16 mouse cellular contexts compared by ENCODE assay signal in the genomic region with DNA sequence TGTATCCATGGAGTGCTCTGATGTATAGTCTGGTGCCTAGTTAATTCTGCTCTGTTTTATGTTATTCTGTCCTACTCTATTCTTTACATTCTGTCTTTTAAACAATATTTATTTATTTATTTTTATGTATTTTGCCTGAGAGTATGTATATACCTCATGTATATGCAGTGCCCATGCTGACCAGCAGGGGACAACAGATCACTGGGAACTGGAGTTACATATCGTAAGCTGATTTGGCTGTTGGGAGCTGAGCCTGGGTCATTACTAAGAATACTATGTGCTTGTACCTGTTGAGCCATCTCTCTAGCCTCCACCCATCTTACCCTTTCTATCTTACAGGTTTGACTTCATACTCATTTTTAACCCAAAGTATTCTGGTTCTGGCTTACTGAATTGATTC.
DNase-seq lines count a peak whose midpoint lies in the region; ATAC-seq and TF ChIP-seq lines count a peak whose summit lies in the region.
"Had no signal": no experiment of that assay in that cellular context is flagged by ENCODE, and none has a peak within 500 bp of the region (broad histone marks: within the 10 kb centered on the region; RNA-seq: fewer than 3 reads in every experiment).

No protein-coding gene starts in this region.

- H3K4me2 ChIP-seq in forebrain, postnatal 0 days (ENCODE audit: low read depth): no peak overlapping the region
- H3K4me2 ChIP-seq in forebrain, embryonic 15.5 days (replicated peaks): no peak overlapping the region
- H3K4me2 ChIP-seq: hindbrain, embryonic 15.5 days; liver, embryonic 12.5 days; midbrain, embryonic 12.5 days had no signal

- no peaks in the 10 kb centered on the region for H3K9me3 ChIP-seq in forebrain, postnatal 0 days (ENCODE audit: low read length)
- H3K9me3 ChIP-seq in forebrain, embryonic 15.5 days: no peaks in the 10 kb centered on the region
- H3K9me3 ChIP-seq: hindbrain, embryonic 15.5 days; liver, embryonic 12.5 days; midbrain, embryonic 12.5 days had no signal

- no peaks in the 10 kb centered on the region for H3K27me3 ChIP-seq in forebrain, postnatal 0 days (ENCODE audit: insufficient read depth, low read length)
- H3K27me3 ChIP-seq in forebrain, embryonic 15.5 days: no peaks in the 10 kb centered on the region
- H3K27me3 ChIP-seq: hindbrain, embryonic 15.5 days; liver, embryonic 12.5 days; midbrain, embryonic 12.5 days had no signal

- no peak for ATAC-seq in forebrain, postnatal 0 days
- no peak for ATAC-seq in forebrain, embryonic 15.5 days (replicated peaks)
- ATAC-seq: forebrain, embryonic 16.5 days; liver, embryonic 12.5 days had no signal

- no peak overlapping the region for H3K4me3 ChIP-seq in forebrain, postnatal 0 days (ENCODE audit: low read depth, low read length)
- no peak overlapping the region for H3K4me3 ChIP-seq in forebrain, embryonic 15.5 days
- H3K4me3 ChIP-seq: hindbrain, embryonic 15.5 days; liver, embryonic 12.5 days; midbrain, embryonic 12.5 days had no signal

- H3K4me1 ChIP-seq in forebrain, postnatal 0 days (ENCODE audit: insufficient read depth): no peaks in the 10 kb centered on the region
- peaks cover 6% of the 10 kb centered on the region; the same call in 1 of the 2 replicates for H3K4me1 ChIP-seq in forebrain, embryonic 15.5 days
- H3K4me1 ChIP-seq: liver, embryonic 12.5 days had no signal

- peak; percentile 46 for TF ChIP-seq CTCF in forebrain, postnatal 0 days (IDR thresholded peaks at IDR 0.05; ENCODE audit: low read depth)

- no peaks in the 10 kb centered on the region for H3K36me3 ChIP-seq in forebrain, postnatal 0 days (ENCODE audit: insufficient read depth)
- no peaks in the 10 kb centered on the region for H3K36me3 ChIP-seq in forebrain, embryonic 15.5 days
- H3K36me3 ChIP-seq: hindbrain, embryonic 15.5 days; liver, embryonic 12.5 days; midbrain, embryonic 12.5 days had no signal

- no peak overlapping the region for H3K9ac ChIP-seq in forebrain, postnatal 0 days
- H3K9ac ChIP-seq in forebrain, embryonic 15.5 days (replicated peaks): no peak overlapping the region
- H3K9ac ChIP-seq: hindbrain, embryonic 15.5 days; liver, embryonic 12.5 days; midbrain, embryonic 12.5 days had no signal

- H3K27ac ChIP-seq in forebrain, postnatal 0 days (ENCODE audit: low read depth, low read length): no peak overlapping the region
- no peak overlapping the region for H3K27ac ChIP-seq in forebrain, embryonic 15.5 days (replicated peaks)
- H3K27ac ChIP-seq: hindbrain, embryonic 15.5 days; liver, embryonic 12.5 days; midbrain, embryonic 12.5 days had no signal

- DNase-seq in forebrain, postnatal 0 days: no peak
- peak; percentile 2 to 44 for DNase-seq in kidney, postnatal 36 days
- DNase-seq in kidney, adult 18-20 months: no peak
- DNase-seq in retina, embryonic 14.5 days (ENCODE audit: low spot score): peak; percentile 8
- no peak for DNase-seq in retina, postnatal 1 day
- no peak for DNase-seq in right cerebral cortex, postnatal 10 days (ENCODE audit: low spot score in 2 of 2)
- DNase-seq in cerebellum, postnatal 4 days (ENCODE audit: low spot score in 2 of 2): no peak
- DNase-seq: cerebellum, adult 18-20 months; gastrocnemius, postnatal 14 days; lung, postnatal 4 days; right cerebral cortex, postnatal 4 days had no signal

- WGBS in forebrain, postnatal 0 days: 95% methylated on average over 1 of the region's 1 CpGs
- 89% methylated on average over 1 of the region's 1 CpGs for WGBS in forebrain, embryonic 15.5 days

Comparison
In these comparisons a context has a peak if more than half of its experiments do, and no peak if none do; other contexts are left out.
1. DNase-seq: peak in kidney, postnatal 36 days (2 of 2) and retina, embryonic 14.5 days (single experiment); none in forebrain, postnatal 0 days (single experiment), kidney, adult 18-20 months (single experiment), retina, postnatal 1 day (single experiment), right cerebral cortex, postnatal 10 days (0 of 2) and cerebellum, postnatal 4 days (0 of 2).